Mouse (Mus musculus) B cell, adult 2 months (primary cell): ENCODE data around the gene Mfap2.

Source experiments
- DNase-seq, 2 experiments: peaks; one replicate each; pipeline ENCODE4 v3.0.0; 2022

The Mfap2 gene

DNA sequence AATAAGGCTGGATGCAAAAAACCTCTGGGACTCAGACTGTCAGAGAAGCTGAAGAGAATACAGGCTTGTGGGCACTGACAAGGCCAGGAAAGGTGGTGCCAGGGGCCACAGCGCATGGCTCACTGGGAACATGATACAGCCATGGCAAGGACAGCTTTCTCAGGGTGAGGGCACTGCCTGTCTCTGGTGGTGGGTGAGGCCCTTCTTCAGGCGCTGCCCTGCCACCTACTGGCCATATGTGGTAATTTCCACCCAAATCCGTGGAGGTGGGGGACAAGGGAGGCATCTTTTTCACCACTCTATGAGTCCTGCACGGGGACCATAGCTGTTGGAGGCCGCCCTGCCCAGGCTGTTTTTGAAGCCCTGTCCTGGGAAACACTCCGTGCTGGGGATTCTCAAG lies 21.5 kb downstream of the Mfap2 start:
- DNase-seq, result peak; percentile 88 to 89

DNA sequence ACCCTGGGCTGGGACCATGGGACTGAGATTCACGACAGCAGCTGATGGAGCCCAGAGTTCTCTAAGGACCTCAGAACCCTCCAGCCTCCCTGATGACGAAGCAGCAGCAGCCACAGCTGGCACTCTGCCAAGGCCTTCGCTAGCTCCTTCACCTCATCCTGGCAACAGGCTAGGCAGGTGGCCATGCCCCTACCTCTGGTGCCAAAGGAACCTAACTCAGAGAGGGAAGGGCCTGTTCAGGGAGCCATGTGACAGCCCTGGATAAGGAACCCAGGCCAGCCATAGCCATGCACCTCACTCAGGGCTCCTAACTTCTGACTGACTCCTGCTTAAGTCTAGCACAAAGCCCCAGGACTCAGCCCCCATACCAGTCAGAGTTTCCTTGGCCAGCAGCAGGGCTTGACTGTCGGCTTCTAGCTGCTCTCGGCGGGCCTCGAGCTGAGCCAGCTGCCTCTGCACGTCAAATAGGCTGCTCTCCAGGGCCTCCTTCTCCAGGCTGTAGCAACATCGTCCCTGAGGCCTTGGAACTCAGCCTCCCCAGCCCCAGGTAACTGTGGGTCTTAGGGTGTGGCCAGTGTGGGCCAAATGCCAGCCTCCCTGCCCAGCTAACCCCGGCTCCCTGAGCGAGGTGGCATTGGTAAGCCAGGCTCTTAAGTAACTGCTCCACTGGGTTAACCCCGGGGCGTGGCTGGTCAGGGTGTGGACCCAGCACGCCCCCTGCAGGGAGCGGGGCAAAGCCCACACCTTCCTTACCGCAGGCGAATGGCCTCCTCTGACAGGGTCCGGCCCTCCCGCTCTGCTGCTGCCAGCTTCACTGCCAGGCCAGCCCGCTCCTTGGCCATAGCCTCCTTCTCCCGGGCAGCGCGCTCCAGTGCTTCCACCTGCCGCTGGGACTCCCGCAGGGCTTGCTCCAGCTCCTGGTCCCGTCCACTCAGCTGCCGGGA lies 23.7 kb downstream of the Mfap2 start:
- DNase-seq, result no peak

DNA sequence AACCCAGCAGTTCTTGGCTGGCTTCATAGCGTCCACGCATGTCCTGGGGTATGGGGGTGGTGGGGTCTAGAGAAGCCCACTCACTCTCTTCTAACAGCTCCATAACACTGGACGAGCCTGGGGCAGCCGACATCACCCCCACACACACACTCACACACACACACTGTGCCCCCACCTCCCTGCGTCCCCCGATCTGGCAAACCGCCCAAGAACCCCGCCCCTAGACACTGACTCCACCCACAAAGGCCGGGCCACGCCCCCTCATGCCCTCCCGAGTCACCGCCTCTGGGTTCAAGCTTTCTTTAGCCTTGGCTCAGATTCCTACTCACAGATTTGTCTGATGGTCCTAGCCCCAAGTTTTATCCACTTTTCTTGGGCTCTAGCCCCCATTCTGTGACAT lies 30.9 kb downstream of the Mfap2 start:
- DNase-seq, result no peak

DNA sequence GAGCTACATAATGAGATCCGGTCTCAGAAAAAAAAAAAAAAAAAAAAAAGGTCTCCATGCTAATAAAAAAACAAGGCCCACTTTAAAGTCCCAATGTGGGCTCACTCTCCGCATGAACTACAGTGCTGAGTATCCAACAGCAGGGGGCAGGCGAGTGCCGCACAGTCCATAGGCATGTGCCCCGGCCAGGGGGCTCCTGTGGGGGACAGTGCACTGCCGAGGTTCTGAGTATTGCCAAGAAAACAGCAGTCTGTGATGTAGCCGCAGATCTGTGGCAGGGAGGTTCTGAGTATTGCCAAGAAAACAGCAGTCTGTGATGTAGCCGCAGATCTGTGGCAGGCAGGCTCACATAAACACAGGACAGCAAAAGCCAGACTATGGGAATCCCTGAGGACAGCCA lies 34.6 kb downstream of the Mfap2 start:
- DNase-seq, result peak; percentile 76 to 78

DNA sequence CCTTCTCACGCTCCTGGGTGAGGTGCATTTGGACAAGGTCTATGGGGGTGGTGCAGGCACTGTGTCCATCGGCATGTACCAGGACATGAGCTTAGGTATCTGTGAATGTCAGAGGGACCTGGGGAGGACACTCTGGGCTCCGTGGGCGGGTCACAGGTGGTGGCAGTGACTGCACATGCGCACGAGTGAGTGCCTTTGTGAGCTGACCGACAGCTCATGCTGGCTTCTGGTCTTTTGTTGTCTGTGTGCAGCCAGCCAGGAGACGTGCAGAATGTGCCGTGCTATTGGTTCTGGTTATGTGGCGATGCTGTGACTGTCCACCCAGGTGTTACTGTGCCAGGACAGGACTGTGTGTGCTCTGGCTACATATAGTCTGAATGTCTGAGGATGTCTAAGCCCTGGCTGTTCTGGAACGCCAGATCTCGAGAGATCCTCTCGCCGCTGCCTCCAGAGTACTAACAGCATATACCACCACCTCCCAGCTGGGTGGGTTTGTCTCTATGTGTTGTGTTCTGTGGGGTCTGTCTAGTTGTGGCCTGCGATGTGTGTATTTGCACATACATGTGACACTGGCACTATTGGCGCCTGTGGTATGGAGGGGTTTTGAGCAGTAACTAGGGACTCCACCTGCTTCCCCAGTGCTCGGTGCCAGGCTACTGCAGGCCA lies 38.7 kb downstream of the Mfap2 start:
- DNase-seq, result no peak

DNA sequence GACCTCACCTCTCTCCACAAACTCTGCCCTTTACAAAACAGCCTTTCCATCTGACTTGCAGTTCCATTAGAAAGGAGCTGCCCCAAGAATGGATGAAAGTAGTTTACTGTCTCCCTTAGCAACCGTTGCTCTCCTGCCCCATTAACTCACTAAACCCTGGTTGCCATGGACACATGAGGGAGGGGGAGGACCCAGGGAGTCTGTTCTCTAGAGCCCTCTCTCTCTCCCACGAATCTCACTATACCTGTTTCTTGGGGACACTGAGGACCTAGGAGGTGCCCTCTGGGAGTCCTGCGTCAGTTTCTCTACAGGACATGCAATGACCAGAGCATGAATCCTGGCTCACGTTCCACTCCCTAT lies 39.2 kb downstream of the Mfap2 start:
- DNase-seq, result no peak

DNA sequence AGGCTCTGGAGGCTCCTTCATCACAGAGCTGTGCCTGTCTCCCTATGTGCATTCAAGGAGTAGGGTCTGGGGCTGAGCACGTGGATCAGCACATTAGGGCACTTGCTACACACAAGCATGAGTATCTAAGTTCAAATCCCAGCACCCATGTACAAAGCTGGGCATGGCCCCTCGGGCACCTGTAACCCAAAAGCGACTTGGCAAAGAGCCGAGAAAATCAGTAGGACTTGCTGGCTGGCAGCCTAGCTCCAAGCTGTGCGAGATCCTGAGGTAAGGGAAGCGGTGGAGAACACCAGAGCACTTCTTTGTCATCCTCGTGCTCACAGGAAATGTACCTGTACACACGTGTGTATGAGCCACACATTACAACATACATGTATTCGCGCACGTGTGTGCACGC lies 42.2 kb downstream of the Mfap2 start:
- no peak for DNase-seq

DNA sequence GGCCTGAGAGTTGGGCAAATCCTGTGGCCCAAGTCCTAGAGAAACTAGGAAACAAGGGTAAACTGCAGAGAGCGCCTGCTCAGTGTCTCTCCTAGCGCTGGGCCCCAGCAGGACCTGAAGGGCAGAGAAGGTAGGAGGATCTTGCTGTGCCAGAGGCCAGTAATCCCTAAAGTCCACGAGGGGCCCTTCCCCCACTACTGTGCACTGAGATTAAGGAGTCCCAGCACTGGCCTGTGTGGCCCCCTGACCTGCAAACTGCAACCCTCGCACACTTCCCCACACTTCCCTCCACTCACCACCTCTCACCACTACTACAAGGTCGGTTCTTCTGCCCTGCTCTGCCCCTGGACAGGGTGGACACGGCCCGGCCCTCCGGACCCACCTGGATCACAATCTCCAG lies 42.9 kb downstream of the Mfap2 start:
- no peak for DNase-seq

DNA sequence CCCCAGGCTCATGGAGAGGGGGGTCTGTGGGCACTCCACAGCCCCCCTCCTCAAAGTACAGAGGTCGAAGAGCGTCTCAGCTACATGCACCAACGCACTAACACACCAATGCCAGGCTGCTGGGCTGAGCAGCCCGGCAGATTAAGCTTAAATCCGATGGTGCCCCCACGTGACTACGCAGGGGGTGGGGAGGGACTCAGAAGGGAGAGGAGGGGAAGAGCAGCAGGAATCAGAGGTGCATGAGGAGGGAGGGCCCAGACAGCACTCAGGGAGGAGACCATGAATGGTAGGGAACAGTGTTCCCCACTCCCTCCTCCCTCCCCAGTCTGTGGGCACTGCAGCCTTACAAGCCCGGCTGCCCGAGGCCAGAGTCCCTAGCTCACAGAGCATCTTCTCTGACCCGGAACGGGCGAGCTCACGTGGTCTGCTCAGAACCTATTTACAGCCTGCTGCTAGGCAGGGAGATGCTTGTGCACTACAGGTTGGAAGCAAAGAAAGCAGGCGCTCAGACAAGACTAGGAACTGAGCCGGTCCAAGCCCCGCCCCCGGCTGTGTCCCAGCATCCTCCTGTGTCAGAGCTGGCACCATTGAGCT lies 43.4 kb downstream of the Mfap2 start:
- DNase-seq, result no peak

DNA sequence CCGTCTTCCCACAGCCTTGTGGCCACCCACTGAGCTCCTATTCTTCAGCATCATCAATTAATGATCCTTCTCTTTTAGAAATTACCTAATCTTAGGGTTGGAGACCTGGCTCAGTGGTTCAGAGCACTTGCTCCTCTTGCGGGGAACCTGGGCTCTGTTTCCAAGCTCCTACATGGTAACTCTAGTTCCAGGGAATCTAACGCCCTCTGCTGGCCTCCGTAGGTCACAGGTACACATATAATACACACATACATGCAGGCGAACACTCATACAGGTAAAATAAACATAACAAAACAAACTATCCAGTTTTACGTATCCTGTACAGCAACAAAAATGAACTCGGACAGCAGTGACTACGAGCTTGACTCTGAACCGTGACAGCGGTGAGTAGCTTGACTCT lies 46.8 kb downstream of the Mfap2 start:
- no peak for DNase-seq

DNA sequence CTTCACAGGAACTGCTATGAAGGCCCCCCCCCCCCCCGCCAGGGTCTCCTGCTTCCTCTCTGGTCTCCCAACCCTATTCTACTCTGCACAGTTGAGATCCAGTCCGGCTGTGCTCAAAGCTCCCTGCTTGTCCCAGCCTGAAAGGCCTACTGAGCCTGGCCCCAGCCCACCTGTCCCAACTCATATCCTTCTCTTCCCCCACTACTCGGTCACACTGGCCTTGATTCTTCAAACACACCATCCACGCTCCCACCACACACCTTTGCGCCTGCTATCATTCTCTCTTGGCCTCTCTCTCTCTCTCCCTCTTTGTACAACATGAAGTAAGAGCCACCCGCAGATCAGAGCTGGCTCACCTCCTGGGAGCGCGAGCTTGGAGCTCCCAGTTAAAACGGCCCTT lies 48.6 kb downstream of the Mfap2 start:
- no peak for DNase-seq

DNA sequence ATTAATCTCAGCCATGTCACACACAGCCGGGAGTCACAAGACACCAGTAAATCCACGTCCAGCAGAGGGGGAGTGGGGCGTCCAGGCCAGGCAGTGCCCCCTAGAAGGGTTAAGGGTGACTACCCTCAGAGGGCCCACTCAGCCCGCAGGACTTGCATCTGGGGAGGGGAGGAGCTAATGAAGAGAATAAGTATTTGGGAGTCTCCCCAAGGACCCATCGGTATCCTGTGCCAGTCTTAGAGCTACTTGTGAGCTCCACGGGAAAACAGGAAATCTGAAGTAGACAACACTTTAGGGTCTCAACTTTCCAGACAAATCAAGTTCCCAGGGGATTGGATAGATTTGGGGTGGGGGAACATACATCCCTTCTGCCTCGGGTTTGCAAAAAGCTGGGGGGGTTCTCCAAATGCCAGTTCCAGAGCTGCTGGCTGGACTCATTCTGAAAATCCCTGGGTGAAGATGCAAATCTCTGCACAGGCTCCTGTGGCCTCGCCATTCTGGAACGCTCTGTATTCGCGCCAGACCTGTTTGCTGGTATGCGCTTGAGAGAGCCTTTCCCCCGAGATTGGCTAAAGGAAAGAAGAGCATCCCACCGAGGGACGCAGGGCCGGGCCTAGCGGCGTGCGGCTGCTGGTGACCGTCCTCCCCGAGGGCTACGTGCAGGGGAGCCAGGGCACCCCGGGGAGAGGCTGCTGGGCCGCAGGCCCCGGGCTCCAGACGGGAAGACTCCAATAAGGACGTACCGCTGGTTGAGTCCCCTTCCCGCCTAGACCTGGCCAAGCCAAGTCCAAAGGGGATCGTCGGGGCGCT lies 49.6 kb downstream of the Mfap2 start:
- DNase-seq, result no peak

DNA sequence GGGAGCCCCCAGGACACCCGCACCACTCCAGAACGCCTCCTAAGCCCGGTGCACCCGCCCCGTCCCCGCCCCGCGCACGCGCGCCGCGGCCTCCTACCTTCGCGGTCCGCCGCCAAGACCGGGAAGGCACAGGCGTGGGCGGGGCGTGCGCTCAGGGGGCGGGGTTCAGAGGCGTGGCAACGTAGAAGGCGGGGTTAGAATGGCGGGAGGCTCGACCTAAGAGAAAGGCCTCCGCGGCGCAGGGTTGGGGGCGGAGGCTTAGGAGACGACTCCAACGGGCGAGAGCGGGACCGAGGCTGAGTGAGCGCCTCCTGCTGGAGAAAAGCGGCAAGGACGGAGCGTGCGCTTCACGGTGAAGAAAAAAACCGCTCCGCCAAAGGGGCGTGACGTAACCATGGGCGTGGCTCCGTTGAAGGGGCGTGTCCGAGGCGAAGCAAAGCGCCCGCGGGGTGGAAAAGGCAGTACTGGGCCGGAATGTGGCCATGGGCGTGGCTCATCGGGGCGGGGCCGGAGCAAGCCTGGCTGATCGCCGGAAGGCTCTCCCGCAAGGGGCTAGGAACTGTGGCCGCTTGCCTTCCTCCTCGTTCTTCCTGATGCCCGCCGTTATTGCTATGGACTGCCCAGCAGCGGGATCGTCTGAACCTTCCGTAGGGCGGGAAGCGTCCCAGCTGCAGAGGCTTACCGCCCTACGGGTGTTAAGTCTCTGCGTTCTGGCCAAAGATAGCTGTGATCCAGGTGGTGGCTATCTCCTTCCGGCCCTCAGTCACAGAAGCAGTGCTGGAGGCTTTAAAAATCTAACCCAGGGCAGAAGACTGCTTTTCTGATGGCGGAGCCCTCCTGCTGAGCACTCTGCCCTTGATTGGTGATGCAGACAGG lies 50.4 kb downstream of the Mfap2 start, which contains the start of gene Crocc:
TSS of gene Crocc (minus strand) at position 125 of the 876 bp plus-strand sequence.
- DNase-seq, result peak; percentile 100

DNA sequence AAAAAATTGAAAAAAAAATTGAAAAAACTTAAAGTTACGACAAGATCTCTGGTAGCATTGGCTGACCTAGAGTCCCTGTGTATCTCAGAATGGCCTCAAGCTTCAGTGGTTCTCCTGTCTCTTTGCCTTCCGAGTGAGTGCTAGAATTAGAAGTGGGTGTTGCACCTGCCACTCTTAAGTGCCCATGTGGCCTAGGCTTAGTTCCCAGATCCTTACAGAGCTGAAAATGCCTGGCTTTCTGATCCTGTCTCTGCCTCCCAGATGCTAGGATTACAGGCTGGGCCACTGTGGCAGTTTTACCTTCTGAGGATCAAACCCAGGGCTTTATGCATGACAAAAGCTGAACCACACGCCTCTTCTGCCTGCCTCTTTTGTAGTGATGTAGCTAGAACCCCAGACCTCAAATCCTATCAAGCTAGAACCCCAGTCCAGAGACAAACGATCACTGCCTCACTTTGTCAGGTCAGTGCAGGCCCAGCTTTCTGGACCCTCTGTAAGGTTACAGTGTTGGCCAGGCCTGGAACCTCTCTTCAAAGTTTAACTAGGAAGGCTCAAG lies 54.0 kb downstream of the Mfap2 start:
- DNase-seq, result no peak

DNA sequence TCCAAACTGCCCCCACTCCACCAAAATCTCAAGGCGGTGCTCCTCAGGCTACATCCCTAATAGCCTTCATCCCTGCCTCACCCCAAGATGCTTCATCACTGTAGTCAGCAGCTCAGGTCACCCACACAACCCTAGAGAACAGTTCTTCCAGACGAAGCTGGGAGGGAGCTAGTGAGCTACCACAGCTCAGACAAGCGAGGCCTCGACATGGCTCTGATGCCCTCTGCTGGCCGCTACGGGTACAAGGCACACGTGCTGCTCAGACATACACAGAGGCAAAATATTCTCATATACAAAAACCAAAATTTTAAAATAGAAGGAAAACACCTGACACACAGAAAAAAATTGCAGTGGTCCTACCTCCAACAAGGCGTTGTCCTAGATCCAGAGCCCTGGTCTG lies 54.9 kb downstream of the Mfap2 start:
- peak; percentile 87 to 88 for DNase-seq
